Mouse (Mus musculus): ENCODE data around the gene Arhgef12. TPM values are rescaled to one million over a fixed set of nuclear protein-coding genes. Genes with fewer than 3 reads are reported as not detected.
"Not testable (repeated sequence)": the region's sequence is repeated elsewhere in the genome, so short reads cannot be mapped to it uniquely, and the experiment has no call there.

Gene Arhgef12
- total RNA-seq, 2 experiments from 2014 or later: 149 to 151 TPM

DNA sequence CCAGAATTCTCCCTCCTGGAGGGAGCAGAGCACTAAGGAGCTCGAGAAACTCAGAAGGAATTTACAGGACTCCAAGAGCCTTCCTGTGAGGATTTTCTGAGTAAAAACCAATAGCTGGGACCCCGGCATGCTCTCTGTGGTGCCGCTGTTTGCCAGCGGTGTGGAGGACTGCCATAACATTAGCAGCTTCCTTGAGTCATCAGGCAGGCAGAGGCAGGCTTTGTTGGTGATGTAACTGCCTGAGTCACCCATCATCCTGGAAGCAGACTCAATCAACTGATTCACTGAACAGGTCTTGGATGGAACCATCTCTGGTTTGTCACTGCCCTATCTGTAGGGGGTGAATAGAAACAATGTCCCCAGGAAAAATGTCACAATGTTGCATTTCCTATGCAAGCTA, 96.0 kb downstream of the Arhgef12 start:
- peak; percentile 32 to 57 for DNase-seq (ENCODE audit: low spot score in 2 of 2)

DNA sequence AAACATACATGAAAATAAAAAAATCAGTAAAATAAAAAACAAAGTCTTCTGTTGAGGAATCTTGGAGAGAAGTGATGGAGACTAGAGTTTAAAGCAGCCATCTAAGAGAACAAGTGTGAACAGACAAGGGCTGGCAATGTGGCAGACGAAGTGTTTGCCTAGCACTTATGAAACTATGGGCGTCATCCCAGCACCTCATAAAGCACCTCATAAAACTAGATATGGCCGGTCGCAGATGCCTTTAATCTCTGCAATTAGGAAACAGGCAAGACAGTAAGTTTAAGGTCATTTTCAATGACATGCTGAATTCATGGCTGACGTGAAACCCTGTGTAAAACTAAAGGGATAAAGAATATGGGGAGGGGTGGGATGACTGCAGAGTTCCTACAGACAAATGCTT, 103.2 kb downstream of the Arhgef12 start:
- DNase-seq (ENCODE audit: low spot score in 2 of 2): no peak

DNA sequence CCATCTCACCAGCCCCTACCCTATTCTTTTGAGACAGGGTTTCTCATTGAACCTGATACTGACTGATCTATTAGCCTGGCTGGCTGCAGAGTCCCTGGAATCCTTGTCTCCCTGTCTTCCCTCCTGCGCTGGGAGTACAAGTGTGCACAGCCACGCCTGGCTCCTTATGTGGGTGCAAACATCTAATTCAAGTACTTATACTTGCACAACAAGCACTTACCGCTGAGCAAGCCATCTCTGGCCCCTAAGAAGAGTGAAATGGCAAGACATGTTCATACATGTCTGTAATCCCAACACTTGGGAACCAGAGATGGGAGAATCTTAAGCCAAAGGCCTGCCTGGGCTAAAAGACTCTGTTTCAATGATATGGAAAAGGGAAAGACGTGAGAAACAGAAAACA, 104.0 kb downstream of the Arhgef12 start:
- no peak for DNase-seq (ENCODE audit: low spot score in 2 of 2)

DNA sequence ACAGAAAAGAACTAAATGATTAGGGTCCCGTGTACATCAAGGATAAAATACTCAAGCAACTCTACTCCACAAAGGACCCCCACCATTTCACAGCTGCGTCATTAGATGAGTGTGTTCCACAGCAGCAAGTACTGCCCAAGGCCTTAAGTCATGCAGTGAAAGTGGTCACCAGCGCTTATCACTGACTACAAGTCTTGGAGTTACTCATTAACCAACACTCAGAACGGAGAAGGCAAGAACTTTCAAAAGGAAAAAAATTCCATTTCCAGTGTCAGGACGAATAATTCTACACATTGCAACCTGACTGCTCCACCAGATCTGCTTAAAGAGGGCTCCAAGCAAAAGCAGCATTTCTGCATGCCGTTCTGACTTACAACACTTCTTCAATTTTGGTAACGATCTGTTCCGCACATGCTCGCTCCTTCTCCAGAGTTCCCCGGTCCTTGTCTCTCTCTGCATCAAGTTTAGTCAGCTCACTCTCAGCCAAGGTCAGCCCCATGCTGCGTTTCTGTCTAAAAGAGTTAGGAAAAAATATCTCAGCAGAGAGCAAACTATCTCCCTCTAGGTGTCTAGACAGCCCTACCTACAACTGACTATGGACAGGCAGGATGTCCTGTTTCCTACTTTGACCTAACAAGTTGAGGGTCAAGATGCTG, 106.3 kb downstream of the Arhgef12 start:
- DNase-seq (ENCODE audit: low spot score in 2 of 2): no peak

DNA sequence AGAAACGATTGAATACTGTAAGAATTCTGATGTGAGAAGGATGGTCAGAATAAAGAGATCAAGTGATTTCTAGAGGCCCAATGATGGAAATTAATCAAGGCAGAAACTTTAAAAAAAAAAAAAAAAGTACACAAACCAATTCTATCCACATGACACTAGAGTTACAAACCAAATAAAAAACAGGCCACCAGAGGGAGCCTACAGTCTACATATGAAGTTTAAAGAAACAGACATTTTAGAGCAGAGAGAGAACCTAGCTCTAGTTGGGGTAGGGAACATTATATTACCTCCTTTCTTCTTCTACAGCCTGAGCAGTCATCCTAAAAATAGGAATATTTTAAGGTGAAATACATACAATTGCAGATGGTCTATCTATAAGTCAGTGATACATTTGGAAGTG, 107.0 kb downstream of the Arhgef12 start:
- peak in 1 of 2 experiments; percentile 87 for DNase-seq (ENCODE audit: low spot score in 2 of 2)

DNA sequence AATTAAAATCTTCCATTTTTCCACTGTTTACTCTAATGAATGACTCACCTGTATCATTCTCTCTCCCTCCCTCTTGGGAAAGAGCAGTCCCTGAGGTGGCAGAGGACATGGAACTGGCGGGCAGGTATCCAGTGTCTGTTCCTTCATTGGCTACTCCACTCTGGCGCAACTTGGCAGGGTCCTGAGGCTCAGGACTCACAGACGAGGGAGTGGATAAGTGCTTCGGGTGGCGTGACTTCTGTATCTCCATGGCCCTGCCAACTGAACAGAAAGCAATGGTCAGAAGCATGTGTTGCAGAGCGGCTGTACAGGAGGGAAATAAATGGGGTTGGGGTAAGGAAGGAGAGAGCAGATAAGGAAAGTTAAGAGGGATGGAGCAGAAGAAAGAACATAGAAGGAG, 109.5 kb downstream of the Arhgef12 start:
- no peak for DNase-seq (ENCODE audit: low spot score in 2 of 2)

DNA sequence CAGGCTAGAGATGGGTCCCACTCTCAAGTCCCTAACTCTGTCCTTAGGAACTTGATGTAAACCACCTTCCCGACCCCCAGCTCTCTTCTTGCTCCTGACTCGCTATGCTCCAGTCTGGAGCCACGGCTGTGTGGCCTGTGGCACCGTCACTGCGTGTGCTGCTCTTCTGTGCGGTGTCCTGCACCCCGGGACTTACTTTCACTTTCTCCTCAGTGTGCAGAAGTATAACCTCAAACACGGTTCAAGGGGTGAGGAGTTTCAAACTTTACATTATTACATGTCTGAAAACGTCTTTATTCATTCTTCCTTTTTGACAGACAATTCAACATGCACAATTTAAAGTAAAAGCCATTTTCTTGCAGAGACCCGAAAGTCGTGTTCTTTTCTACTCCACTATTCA, 111.7 kb downstream of the Arhgef12 start:
- no peak for DNase-seq (ENCODE audit: low spot score in 2 of 2)

DNA sequence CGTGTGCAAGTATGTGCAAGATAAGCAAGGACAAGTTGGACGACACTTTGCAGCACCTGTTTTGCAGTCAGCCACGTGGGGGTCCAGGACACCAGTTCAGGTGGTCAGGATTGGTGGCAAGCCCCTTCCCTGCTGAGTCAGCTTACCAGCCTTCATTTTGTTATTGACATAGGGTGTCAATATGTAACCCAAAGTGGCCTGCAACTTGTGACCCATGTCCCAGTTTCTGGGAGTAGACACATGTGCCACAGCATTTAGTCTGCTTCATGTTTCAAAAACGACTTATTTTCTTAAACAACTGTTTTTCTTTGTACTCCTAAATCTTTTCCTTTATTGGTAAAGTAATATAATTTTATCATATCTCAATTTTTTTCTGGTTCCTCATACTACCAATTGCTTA, 112.3 kb downstream of the Arhgef12 start:
- no peak for DNase-seq (ENCODE audit: low spot score in 2 of 2)

DNA sequence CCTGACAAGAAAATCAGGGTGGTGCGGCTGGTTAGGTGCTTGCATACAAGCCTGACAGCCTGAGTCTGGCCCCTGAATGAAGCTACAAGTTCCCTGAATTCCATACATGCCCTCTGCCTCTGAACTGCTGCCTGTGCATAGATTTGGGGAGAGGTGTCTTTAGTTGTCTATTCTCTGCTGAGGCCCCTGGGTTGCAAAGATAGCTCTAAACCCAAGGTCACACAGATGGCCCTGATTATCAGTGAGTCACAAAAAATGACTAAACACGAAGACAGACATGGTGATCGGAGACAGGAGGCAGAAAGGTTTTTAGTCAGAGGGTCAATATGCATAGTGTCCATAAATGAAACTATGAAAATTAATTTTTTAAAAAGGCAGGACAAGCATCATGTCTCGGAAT, 113.4 kb downstream of the Arhgef12 start:
- no peak for DNase-seq (ENCODE audit: low spot score in 2 of 2)

DNA sequence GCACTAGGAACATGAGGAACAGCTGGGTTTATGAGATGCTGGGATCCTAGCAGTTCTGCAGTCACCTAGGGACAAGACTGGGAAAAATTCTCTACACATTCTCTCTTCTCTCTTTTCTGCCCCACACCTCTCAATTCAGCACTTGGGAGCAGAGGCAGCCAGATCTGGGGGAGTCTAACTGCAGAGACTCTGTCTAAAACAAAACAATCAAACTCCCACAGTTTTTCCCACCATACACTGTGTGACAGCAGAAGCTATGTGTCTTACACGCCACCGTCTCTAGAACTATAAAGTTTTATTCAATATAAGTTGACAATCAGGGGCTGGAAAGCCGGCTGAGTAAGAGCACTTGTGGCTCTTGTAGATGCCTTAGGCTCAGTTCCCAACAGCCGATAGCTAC, 119.1 kb downstream of the Arhgef12 start:
- DNase-seq (ENCODE audit: low spot score in 2 of 2): peak in 1 of 2 experiments; percentile 57

DNA sequence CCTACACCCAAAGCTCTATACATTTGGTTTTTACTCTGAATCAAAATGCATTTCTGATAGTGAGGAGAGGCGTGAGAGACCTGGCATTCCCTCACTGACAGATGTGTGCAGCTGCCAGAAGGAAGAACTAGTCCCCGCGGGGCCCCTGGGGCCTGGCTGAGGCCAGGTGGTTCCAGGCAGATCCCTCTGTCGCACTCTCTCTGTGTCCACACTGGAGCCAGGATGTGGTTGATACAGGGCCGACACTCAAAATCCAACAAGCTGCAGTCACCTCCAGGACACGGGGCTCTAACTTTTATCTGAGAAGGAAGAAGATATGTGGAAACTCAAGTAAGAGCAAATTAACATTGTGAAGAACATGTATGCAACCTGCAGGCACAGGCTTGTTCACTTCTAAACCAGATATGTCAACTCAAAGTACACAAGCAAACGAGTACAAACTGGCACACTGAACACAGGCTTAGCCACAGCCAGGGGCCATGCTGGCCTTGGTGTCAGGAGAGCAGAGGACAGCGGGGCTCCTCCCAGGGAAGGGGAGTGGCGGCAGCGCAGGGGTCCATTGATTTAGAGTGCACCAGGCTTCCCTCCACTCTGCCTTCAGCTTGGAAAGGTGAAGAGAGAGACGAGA, 138.0 kb downstream of the Arhgef12 start:
- no peak for DNase-seq (ENCODE audit: low spot score in 2 of 2)

DNA sequence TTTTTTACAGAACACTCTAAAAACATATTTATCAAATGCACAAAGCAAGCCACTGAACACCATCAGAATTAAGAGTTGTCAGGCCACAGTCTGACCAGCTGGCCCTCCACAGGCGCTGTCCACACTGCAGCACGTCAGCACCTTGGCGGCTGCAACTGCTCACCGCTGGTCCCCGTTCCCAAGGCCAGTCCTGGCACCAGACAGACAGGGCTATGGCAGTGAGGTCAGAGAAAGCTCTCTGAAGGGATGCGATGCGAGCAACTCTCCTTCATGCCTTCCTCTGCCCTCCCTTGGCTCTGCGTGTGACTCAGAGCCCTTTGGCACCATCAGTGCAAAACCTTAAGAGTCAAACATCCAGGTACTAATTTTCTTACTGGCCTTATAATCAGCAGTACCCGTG, 139.3 kb downstream of the Arhgef12 start:
- DNase-seq (ENCODE audit: low spot score in 2 of 2): no peak

DNA sequence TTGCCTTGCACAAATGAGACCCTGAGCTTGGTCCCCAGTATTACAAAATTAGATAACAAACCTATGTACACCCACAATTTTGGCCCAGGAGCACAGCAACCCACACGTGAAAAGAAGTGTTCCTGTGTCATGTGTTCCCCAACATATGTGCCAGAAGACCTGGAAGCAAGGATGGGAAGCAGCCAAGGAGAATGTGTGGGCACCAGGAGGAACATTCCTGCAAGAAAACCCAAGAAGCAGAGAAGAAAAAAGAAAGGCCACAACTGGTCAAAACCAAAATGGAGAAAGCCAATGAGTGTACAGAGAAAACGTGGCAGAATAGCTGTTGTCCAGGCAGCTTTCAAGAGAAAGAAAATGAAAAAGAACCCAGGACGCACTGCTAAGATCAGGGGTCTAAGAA, 142.2 kb downstream of the Arhgef12 start:
- DNase-seq (ENCODE audit: low spot score in 2 of 2): not testable (repeated sequence)

DNA sequence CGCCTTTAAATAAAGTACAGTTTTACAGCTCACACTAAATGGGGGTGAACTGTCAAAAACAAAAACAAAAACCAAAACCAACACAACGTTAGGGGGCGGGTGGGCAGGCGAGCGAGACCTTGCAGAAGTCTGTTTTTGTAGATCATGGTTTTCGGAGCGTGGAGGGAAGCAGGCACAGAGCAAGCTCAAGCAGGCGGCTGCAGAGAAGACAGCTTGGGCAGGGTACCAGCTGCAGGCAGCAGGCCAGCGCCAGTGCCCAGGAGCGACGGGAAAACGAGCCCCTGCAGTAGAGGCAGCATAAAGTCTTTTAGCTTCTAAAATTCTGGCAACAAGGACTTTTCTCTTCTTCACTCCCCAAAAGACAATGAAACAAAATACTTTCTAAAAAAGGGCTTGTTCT, 142.7 kb downstream of the Arhgef12 start:
- peak in 1 of 2 experiments; percentile 59 for DNase-seq (ENCODE audit: low spot score in 2 of 2)

DNA sequence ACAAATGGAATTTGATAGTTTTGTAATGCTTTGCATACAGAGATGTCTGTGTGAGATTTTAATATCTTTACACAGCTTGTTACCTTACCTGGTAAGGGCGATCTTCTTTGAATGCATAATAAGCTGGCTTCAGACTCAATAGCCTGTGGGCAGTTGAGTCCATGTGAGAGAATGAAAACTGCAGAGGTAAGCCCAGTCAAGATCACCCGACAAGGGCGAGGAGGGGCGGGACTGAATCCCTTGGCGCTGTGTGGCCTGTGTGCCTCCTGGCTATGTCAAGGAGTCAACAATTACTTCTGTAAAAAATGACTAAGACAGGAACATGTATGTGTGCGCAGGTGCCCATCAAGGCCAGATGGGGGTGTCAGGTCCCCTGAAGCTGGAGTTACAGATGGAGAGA, 144.5 kb downstream of the Arhgef12 start:
- no peak for DNase-seq (ENCODE audit: low spot score in 2 of 2)

DNA sequence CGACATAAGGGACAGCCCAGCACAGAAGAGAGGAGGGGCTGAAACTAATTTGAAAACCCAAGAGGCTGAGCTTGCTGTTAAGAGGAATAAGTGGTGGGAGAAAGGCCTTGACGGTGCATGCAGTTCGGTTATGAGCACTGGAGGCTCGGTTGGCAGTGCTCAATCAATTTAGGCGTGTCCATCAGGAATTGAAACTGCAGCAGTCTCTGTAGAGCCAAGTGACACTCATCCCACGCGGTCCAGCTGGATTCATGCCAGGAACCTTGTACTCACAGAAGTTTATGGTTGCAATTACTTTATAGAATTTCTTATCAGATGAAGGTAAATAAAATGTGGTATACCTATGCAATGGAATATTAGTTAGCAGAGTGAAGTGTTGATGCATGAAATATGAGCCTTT, 148.6 kb downstream of the Arhgef12 start:
- DNase-seq (ENCODE audit: low spot score in 2 of 2): no peak

DNA sequence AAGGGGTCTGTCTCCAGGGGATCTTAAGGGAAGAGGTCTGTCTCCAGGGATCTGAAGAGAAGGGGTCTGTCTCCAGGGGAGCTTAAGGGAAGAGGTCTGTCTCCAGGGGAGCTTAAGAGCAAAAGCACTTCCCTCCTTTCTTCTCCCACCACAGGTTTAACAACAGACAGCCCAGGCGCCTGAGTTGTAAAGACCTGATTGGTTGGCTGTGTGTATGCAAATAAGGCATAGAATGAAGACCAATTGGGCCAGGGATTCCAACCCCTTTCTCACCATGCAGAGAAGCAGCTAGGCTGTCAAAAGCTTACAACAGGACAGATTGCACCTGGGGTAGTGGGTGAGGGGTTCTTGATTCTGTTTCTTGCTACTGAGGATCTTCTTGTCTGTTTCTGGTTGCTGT, 158.7 kb downstream of the Arhgef12 start:
- no peak for DNase-seq (ENCODE audit: low spot score in 2 of 2)

DNA sequence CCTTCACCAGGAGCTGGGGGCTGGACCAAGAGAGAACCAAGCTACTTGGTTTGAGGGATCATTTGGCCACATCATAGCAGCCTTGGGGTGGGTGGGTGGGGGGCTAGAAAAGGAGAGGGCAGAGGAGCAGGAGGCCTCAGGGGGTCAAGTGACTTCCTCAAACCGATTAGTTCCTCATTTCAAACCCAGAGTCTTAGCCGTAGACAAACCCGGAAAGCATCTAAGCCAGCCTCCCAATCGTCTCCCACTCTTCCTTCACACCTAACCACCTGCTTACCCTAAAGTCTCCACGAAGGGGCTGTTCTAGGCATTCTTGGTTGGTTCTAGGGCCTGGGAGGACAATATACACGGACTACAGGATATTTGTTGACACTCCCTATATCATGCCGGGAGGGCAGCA, 161.9 kb downstream of the Arhgef12 start:
- DNase-seq (ENCODE audit: low spot score in 2 of 2): no peak

DNA sequence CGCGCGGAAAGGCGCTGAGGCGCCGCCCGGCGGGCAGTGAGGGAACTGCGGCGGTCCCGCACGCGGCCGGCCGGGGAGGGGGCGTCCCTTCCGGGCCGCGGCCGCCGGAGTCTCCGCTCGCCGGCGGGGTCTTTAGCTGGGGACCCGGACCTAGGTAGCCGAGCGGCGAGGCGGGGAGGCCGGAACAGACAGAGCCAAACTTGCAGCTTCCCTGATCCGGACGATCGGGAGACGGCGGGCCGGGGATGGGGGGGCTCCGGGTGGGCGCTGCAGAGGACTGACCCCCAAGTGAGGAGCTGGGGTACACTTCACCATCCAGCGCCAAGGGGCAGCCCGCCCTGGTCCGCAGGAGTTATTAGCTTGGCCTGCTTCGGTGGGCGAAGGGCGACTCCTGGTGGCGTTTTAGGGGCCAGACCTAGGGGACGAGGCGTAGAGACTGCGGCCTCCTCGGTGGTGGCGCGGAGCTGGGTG, 162.5 kb downstream of the Arhgef12 start:
- peak; percentile 81 to 91 for DNase-seq (ENCODE audit: low spot score in 2 of 2)

DNA sequence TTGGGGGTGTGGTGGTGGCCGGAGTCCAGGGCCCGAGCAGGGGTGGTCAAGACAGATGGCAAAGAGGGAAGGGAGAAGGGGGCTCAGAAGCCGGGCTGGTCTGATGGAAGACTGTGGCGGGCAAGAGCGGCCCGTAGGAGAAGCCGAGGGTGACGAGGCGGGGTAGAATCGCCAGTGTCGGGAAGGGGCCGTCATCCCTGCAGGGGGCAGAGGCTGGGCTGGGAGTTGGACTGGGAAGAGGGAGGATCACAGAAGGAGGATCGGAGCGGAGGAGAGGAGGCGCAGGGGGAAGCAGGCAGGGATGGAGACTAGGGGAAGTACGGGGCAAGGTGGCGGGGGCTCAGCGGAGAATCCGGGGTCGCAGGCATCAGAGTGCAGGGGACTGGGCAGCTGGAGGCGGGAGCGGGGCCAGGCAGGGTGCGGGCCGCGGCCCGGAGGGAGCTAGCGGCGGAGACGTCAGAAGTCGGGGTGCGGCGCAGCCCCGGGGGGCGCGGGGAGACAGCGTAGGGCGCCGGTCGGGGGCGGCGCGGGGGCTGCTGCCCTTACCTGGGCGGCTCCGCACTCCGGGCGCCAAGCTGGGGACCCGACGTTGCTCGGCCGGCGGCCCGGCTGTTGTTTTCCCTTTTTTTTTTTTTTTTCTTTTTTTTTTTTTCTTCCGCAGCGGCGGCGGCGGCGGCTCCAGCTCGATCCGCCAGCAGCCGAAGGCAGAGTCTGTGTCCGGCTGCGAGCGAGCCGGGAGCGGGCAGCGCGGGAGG, 163.1 kb downstream of the Arhgef12 start, which contains the start of gene Grik4:
Gene Grik4 (minus strand): TSS at position 713 of the 755 bp plus-strand sequence.
- peak; percentile 23 to 35 for DNase-seq (ENCODE audit: low spot score in 2 of 2)

DNA sequence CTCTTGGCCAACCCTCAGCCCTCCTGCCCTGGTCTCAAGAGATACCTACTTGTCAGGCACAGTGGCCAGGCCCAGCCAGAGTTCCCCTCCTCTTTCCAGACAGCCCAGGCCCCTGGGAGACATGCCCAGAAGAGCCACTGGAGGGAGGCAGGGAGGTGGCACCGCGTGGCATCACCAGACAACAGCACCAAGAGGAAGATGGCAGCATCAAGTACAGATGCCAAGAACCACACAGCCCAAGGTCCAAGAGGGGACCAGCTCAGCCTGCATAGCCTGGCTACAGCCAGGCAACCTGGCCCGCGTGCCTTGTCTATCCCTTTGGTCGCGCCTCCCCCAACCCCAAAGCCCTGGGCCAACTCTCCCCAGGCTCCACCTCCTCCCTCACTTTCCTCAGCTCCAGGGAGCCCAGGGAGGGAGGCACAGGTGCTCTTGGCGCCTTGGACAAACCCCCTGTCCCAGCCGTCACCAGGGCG, 163.9 kb downstream of the Arhgef12 start:
- DNase-seq (ENCODE audit: low spot score in 2 of 2): peak in 1 of 2 experiments; percentile 70

DNA sequence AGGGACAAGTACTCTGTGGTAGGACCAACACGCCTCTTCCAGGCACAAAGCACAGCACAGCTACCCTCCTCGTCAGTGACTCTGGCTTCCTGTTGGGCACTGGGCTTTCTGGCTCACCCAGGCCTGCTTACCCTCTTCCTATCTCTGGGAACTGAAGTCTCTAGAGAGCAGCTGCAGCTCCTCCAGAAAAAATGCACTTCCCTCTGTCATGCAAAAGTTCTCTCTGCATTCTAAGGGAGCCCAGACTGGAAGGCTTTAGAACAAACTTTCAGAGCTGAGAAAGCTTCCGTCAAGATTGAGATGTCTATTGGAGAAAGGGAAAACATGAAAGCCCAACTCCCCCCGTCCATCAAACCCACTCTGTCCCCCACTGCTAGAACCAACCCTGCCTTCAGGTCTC, 164.9 kb downstream of the Arhgef12 start:
- no peak for DNase-seq (ENCODE audit: low spot score in 2 of 2)
